Mouse (Mus musculus): Measurements from ENCODE around the gene Lsm10. TPM values are rescaled to one million over a fixed set of nuclear protein-coding genes. Genes with fewer than 3 reads are reported as not detected.
"Not testable (repeated sequence)": the region's sequence is repeated elsewhere in the genome, so short reads cannot be mapped to it uniquely, and the experiment has no call there.

The Lsm10 gene
- total RNA-seq, 4 experiments from 2014 or later = 17.3 to 19.5 (median 18.4) TPM

GRCm38 (mm10) chr4:126095622-126096430 is 597 bp upstream of the Lsm10 start:
- DNase-seq (ENCODE audit: low spot score) = not testable (repeated sequence)

GRCm38 (mm10) chr4:126097711-126098253 is 1.4 kb downstream of the Lsm10 start:
- DNase-seq (ENCODE audit: low spot score) = no peak

- no peak for DNase-seq (ENCODE audit: low spot score)
Measured at GRCm38 (mm10) chr4:126099365-126099764, 2.9 kb downstream of the Lsm10 start.

GRCm38 (mm10) chr4:126100764-126101163 is 4.3 kb downstream of the Lsm10 start:
- no peak for DNase-seq (ENCODE audit: low spot score)

GRCm38 (mm10) chr4:126102061-126102841 is 5.8 kb downstream of the Lsm10 start:
- no peak for DNase-seq (ENCODE audit: low spot score)

GRCm38 (mm10) chr4:126103057-126103581 is 6.7 kb downstream of the Lsm10 start:
- peak; percentile 91 for DNase-seq (ENCODE audit: low spot score)

- peak; percentile 97 for DNase-seq (ENCODE audit: low spot score)
Measured at GRCm38 (mm10) chr4:126103590-126104068, 7.2 kb downstream of the Lsm10 start, which contains the start of gene Stk40. Gene Stk40 (plus strand): TSS chr4:126103957.

GRCm38 (mm10) chr4:126104261-126105075 is 8.0 kb downstream of the Lsm10 start:
- no peak for DNase-seq (ENCODE audit: low spot score)

GRCm38 (mm10) chr4:126105131-126105783 is 8.8 kb downstream of the Lsm10 start:
- no peak for DNase-seq (ENCODE audit: low spot score)

GRCm38 (mm10) chr4:126108061-126108740 is 11.8 kb downstream of the Lsm10 start:
- no peak for DNase-seq (ENCODE audit: low spot score)

- no peak for DNase-seq (ENCODE audit: low spot score)
Measured at GRCm38 (mm10) chr4:126109613-126110373, 13.4 kb downstream of the Lsm10 start.

GRCm38 (mm10) chr4:126110374-126111152 is 14.1 kb downstream of the Lsm10 start:
- DNase-seq (ENCODE audit: low spot score) = peak; percentile 92

- no peak for DNase-seq (ENCODE audit: low spot score)
Measured at GRCm38 (mm10) chr4:126111153-126111549, 14.7 kb downstream of the Lsm10 start.

GRCm38 (mm10) chr4:126113243-126113642 is 16.8 kb downstream of the Lsm10 start:
- DNase-seq (ENCODE audit: low spot score) = no peak

GRCm38 (mm10) chr4:126113943-126114342 is 17.5 kb downstream of the Lsm10 start:
- DNase-seq (ENCODE audit: low spot score) = peak; percentile 47

GRCm38 (mm10) chr4:126115411-126115810 is 19.0 kb downstream of the Lsm10 start:
- DNase-seq (ENCODE audit: low spot score) = no peak

GRCm38 (mm10) chr4:126115871-126116521 is 19.6 kb downstream of the Lsm10 start:
- DNase-seq (ENCODE audit: low spot score) = no peak

- DNase-seq (ENCODE audit: low spot score) = no peak
Measured at GRCm38 (mm10) chr4:126117116-126117515, 20.7 kb downstream of the Lsm10 start.
